Mouse (Mus musculus) hindbrain, embryonic 14.5 days (tissue): ENCODE measurements at regions not wholly inside any gene's neighbourhood (a gene's known extent, or its start where the extent isn't known, plus 50 kb on each side); places are given as distances from the start of the nearest gene placed in this dataset.
A peak's percentile ranks its signal among the peaks of the same experiment; 100 is the strongest.

Experiments
- ATAC-seq: fragments of 200-750 bp; cut with Nextera tagmentation; 2 replicates; pipeline ENCODE4 v1.8.0; 2017; ENCODE audit warnings: moderate number of reproducible peaks, mild to moderate bottlenecking, moderate TSS enrichment, moderate library complexity; ENCODE audit not compliant: low FRiP score
- DNase-seq: peaks from one replicate; pipeline ENCODE4 v3.0.0-alpha.2; 2015; ENCODE audit warnings: low spot score
- H3K27ac ChIP-seq: fragments of 300-500 bp; sonication (generic); 2 replicates; pipeline ENCODE4 v1.5.1; 2014; ENCODE audit warnings: mild to moderate bottlenecking, moderate library complexity
- H3K27me3 ChIP-seq: fragments of 300-500 bp; sonication (generic); 2 replicates; pipeline ENCODE4 v1.6.1; 2014; ENCODE audit warnings: mild to moderate bottlenecking, low read length, mixed read lengths; ENCODE audit not compliant: control insufficient read depth, insufficient read depth
- H3K36me3 ChIP-seq: fragments of 300-500 bp; sonication (generic); replicated peaks from 2 replicates; pipeline ENCODE4 v1.6.1; 2014; ENCODE audit not compliant: control insufficient read depth, insufficient read depth
- H3K4me1 ChIP-seq: fragments of 300-500 bp; sonication (generic); replicated peaks from 2 replicates; pipeline ENCODE4 v1.6.1; 2014; ENCODE audit warnings: antibody characterized with exemption, low read length, mixed read lengths; ENCODE audit not compliant: control insufficient read depth, insufficient read depth
- H3K4me2 ChIP-seq: fragments of 300-500 bp; sonication (generic); replicated peaks from 2 replicates; pipeline ENCODE4 v1.6.1; 2014; ENCODE audit warnings: mild to moderate bottlenecking, moderate library complexity
- H3K4me3 ChIP-seq: fragments of 300-500 bp; sonication (generic); replicated peaks from 2 replicates; pipeline ENCODE4 v1.5.1; 2014; ENCODE audit warnings: mild to moderate bottlenecking, low read length
- H3K9ac ChIP-seq: fragments of 300-500 bp; sonication (generic); 2 replicates; pipeline ENCODE4 v1.6.1; 2014
- H3K9me3 ChIP-seq: fragments of 300-500 bp; sonication (generic); 2 replicates; pipeline ENCODE4 v1.6.1; 2016; ENCODE audit warnings: low read length; ENCODE audit not compliant: control insufficient read depth
- WGBS: fragments of 180-500 bp; shearing (Covaris S2); extraction: QIAGEN DNeasy Blood & Tissue Kit; methylation state at CpG from one replicate; pipeline ENCODE4 v1.1.7; 2014; 5-methylcytosine and 5-hydroxymethylcytosine counted together

DNA sequence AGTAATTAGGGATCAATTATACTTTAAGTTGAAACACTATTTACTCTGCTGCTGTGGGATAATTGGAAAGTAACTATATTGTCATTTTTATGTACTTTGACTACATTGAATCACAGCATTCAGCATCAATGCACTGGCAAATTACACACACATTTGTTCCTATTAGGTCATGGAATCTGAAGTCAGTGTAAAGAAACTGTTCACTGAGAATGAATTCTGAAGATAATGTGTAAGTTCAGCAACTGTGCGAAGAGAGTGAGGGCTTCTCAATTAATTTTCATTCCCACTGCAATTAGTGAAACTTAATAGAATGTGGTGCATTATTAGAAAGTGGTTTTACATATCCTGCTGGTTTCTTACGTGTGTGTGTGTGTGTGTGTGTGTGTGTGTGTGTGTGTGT, 735.6 kb downstream of the Pdha2 start:
- DNase-seq (peak; percentile 32), ATAC-seq (no peak)
- H3K27ac ChIP-seq, result no peak overlapping the region
- H3K9me3 ChIP-seq, result no peaks in the 10 kb centered on the region
- 60% methylated on average over 2 of the region's 2 CpGs for WGBS
- no peak overlapping the region for H3K4me2 ChIP-seq
- no peak overlapping the region for H3K9ac ChIP-seq
- H3K4me1 ChIP-seq, result no peaks in the 10 kb centered on the region
- H3K27me3 ChIP-seq, result no peaks in the 10 kb centered on the region
- H3K4me3 ChIP-seq, result no peak overlapping the region
- H3K36me3 ChIP-seq, result no peaks in the 10 kb centered on the region

DNA sequence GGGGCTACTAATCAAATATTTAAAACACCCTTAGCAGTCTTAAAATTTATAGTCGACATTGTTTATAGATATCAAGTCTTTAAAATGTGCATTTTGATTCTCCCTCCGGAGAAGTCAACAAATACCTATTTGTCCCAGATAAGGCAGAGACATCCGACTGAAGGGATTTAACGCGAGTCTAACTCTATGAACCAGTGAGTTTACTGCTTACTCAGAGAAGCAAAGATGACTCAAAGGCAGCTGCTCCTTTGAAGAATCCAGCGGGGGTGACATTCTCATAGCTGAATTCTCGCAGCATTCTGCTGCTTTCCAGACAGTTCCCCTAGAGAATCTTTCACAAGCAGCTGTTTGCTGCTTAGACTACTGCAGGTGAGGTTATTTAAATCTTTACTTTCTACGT, 759.6 kb downstream of the Pdha2 start:
- ATAC-seq (no peak), DNase-seq (no peak)
- H3K9me3 ChIP-seq, result no peaks in the 10 kb centered on the region
- no peak overlapping the region for H3K4me3 ChIP-seq
- 66% methylated on average over 8 of the region's 8 CpGs for WGBS
- H3K27me3 ChIP-seq, result no peaks in the 10 kb centered on the region
- no peak overlapping the region for H3K9ac ChIP-seq
- no peaks in the 10 kb centered on the region for H3K4me1 ChIP-seq
- no peak overlapping the region for H3K4me2 ChIP-seq
- H3K36me3 ChIP-seq, result no peaks in the 10 kb centered on the region
- H3K27ac ChIP-seq, result no peak overlapping the region

DNA sequence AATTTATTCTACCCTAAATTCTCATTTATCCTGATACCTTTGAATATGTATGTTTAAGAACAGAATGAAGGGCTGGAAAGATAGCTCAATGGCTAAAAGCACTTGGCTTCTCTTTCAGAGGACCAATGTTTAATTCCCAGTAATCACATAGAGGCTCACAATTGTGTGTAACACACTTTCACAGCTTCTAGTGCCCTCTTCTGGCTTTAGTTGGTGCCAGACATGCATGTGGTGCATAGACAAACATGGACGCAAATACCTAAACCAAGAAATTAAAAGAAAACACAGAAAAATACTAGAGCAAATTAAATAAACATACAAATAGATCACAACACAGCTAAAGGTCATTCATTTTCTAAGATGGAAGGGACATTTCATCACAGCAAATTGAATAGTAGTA, 761.0 kb downstream of the Pdha2 start:
- Histone ChIP-seq H3K36me3 (no peaks in the 10 kb centered on the region), H3K9ac (no peak overlapping the region), H3K27ac (no peak overlapping the region), H3K27me3 (no peaks in the 10 kb centered on the region), H3K4me1 (no peaks in the 10 kb centered on the region), H3K9me3 (no peaks in the 10 kb centered on the region), H3K4me2 (no peak overlapping the region), H3K4me3 (no peak overlapping the region)
- DNase-seq (no peak), ATAC-seq (no peak)
- WGBS, result 97% methylated on average over 1 of the region's 1 CpGs

DNA sequence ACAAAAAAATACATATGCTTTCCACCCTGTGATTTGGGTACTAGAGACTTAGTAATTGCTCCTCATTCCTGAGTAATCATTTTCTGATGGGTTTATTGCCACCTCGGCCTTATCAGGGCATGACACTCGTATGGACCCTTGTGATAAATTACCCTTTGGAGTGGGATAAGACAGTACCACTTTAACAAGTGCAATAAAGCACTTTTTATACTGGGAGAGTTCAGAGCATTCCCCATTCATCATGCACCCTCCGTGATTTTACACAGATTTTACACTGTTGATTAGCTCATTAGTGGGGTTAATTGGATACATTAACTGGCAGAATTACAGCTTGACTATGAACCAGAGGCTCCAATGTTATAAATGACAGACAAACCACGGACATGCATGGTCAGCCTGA, 802.9 kb downstream of the Pdha2 start:
- WGBS, result 52% methylated on average over 4 of the region's 4 CpGs
- Histone ChIP-seq H3K4me3 (no peak overlapping the region), H3K4me1 (no peaks in the 10 kb centered on the region), H3K36me3 (no peaks in the 10 kb centered on the region), H3K27me3 (no peaks in the 10 kb centered on the region), H3K9ac (no peak overlapping the region), H3K4me2 (no peak overlapping the region), H3K27ac (no peak overlapping the region), H3K9me3 (no peaks in the 10 kb centered on the region)
- ATAC-seq (no peak), DNase-seq (no peak)
